Mouse (Mus musculus) ES-Bruce4 (cell line): ENCODE data around the gene Ppp1r27.

Experiments
- CTCF ChIP-seq: IDR thresholded peaks from one replicate; pipeline ENCODE4 v1.8.1; 2011; ENCODE audit warnings: low read depth, low read length
- EP300 ChIP-seq: IDR thresholded peaks from 2 replicates; pipeline ENCODE4 v1.6.1; 2011; ENCODE audit warnings: low read depth, low read length; ENCODE audit not compliant: insufficient read depth
- POLR2A ChIP-seq: IDR thresholded peaks from one replicate; pipeline ENCODE4 v1.8.1; 2011; ENCODE audit warnings: low read length; ENCODE audit not compliant: insufficient read depth

GRCm38 (mm10) chr11:120568324-120568723, 17.4 kb upstream of the Ppp1r27 start:
- no peak for TF ChIP-seq EP300
- TF ChIP-seq CTCF, result no peak
- TF ChIP-seq POLR2A, result no peak
